Mouse (Mus musculus) CH12.LX (cell line): ENCODE results near the gene Tbc1d9.

Experiments used
- EP300 ChIP-seq: IDR thresholded peaks from 2 replicates; pipeline ENCODE4 v1.6.1; 2011; ENCODE audit warnings: low read length, improper control_type of control experiment
- RAD21 ChIP-seq: IDR thresholded peaks from 2 replicates; pipeline ENCODE4 v1.6.1; 2011; ENCODE audit warnings: low read depth, mild to moderate bottlenecking, low read length, improper control_type of control experiment, moderate library complexity
- USF1 ChIP-seq: IDR thresholded peaks from 2 replicates; pipeline ENCODE4 v1.6.1; 2014; ENCODE audit warnings: low read depth, mild to moderate bottlenecking, inconsistent platforms, low read length, improper control_type of control experiment

- TF ChIP-seq USF1 (no peak), RAD21 (no peak), EP300 (no peak)
Measured at GRCm38 (mm10) chr8:83272464-83272863, 107.3 kb downstream of the Tbc1d9 start.
